Mouse (Mus musculus): Measurements from ENCODE around the gene Cacng5.

GRCm38 (mm10) chr11:107950211-107950610 is 35.4 kb upstream of the Cacng5 start:
- TF ChIP-seq POLR2A (IDR thresholded peaks at IDR 0.05; ENCODE audit: insufficient read depth, low read depth, low read length) (no peak), CTCF (IDR thresholded peaks at IDR 0.05) (no peak)

Data from heart, adult 2 months (tissue).